Mouse (Mus musculus) heart, embryonic 16.5 days (tissue): ENCODE results near the gene Phldb2. TPM values are rescaled to one million over a fixed set of nuclear protein-coding genes. Genes with fewer than 3 reads are reported as not detected.
A peak's percentile ranks its signal among the peaks of the same experiment; 100 is the strongest.

ENCODE experiments used
- ATAC-seq: fragments of 200-750 bp; cut with Nextera tagmentation; replicated peaks from 2 replicates; pipeline ENCODE4 v1.8.0; 2017; ENCODE audit warnings: moderate number of reproducible peaks; ENCODE audit not compliant: insufficient read depth, low FRiP score; ENCODE audit errors: extremely low read depth
- H3K27ac ChIP-seq: fragments of 300-500 bp; sonication (generic); 2 replicates; pipeline ENCODE4 v1.5.1; 2014; ENCODE audit warnings: mild to moderate bottlenecking, low read length, control low read depth, moderate library complexity
- H3K27me3 ChIP-seq: fragments of 300-500 bp; sonication (generic); 2 replicates; pipeline ENCODE4 v1.6.1; 2014; ENCODE audit warnings: low read length, mixed read lengths; ENCODE audit not compliant: control insufficient read depth, insufficient read depth
- H3K36me3 ChIP-seq: fragments of 300-500 bp; sonication (generic); 2 replicates; pipeline ENCODE4 v1.6.1; 2014; ENCODE audit not compliant: control insufficient read depth, insufficient read depth
- H3K4me1 ChIP-seq: fragments of 300-500 bp; sonication (generic); 2 replicates; pipeline ENCODE4 v1.6.1; 2014; ENCODE audit warnings: low read length, mixed read lengths; ENCODE audit not compliant: control insufficient read depth, insufficient read depth
- H3K4me2 ChIP-seq: fragments of 300-500 bp; sonication (generic); 2 replicates; pipeline ENCODE4 v1.6.1; 2014; ENCODE audit warnings: low read depth, mild to moderate bottlenecking, control low read depth, low read length
- H3K4me3 ChIP-seq: fragments of 300-500 bp; sonication (generic); 2 replicates; pipeline ENCODE4 v1.5.1; 2014; ENCODE audit warnings: mild to moderate bottlenecking, control low read depth, low read length
- H3K9ac ChIP-seq: fragments of 300-500 bp; sonication (generic); 2 replicates; pipeline ENCODE4 v1.6.1; 2014; ENCODE audit warnings: low read length, control low read depth
- H3K9me3 ChIP-seq: fragments of 300-500 bp; sonication (generic); replicated peaks from 2 replicates; pipeline ENCODE4 v1.6.1; 2016; ENCODE audit warnings: low read length; ENCODE audit not compliant: control insufficient read depth
- WGBS: fragments of 180-500 bp; shearing (Covaris S2); extraction: QIAGEN DNeasy Blood & Tissue Kit; methylation state at CpG from one replicate; pipeline ENCODE4 v1.1.7; 2014; 5-methylcytosine and 5-hydroxymethylcytosine counted together
- polyA plus RNA-seq: library from polyadenylated mRNA; unstranded; fragments of >200 nt; fragmentation: Nextera tagmentation; extraction: Ambion mirVana; gene quantifications from 2 replicates; pipeline ENCODE4 v1.2.1, GENCODE M21; 2015

The Phldb2 gene
- polyA plus RNA-seq, 1 experiment from 2014 or later, result 38.3 TPM

DNA sequence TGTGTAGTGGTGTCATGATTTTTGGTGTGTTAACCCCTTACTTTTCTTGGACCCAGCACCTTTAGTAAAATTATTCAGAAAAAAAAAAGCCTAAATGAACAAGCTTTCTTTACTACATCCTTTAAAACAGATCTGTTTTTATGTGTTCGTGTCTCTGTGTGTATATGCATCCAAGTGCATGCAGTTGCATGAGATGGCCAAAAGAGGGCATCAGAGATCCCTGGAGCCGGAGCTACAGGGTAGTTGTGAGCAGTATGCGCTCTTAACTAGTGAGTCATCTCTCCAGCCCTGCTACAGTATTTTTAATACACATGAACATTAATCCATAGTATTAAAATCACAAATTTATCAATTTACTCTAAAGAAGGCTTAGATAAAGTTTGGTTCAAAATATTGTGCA lies 14.0 kb downstream of the Phldb2 start:
- H3K4me1 ChIP-seq, result peaks cover 2% of the 10 kb centered on the region; the same call in 1 of the 2 replicates
- H3K4me2 ChIP-seq, result no peak overlapping the region
- no peak overlapping the region for H3K4me3 ChIP-seq
- ATAC-seq, result no peak
- no peak overlapping the region for H3K27ac ChIP-seq
- no peaks in the 10 kb centered on the region for H3K9me3 ChIP-seq
- H3K9ac ChIP-seq, result no peak overlapping the region
- H3K27me3 ChIP-seq, result no peaks in the 10 kb centered on the region
- WGBS, result 88% methylated on average over 3 of the region's 3 CpGs
- H3K36me3 ChIP-seq, result no peaks in the 10 kb centered on the region

DNA sequence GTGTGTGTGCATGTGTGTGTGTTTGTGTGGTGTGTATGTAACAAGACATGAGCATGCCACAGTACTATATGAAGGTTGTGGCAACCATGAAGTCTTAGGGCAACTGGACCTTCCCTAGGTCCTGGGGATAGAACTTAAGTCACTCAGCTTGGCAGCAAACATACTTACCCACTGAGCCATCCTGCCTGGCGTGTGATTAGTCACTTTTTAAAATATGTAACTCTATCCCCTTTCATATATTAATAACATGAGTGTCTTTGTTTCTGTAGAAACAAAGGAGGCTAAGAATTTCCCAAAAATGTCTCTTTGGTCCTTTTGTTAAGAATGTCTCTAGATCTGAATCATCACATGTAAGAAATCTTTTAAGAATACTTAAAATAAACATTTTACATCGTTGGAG lies 16.0 kb downstream of the Phldb2 start:
- no peak overlapping the region for H3K27ac ChIP-seq
- no peaks in the 10 kb centered on the region for H3K36me3 ChIP-seq
- no peak overlapping the region for H3K4me3 ChIP-seq
- no peak overlapping the region for H3K9ac ChIP-seq
- no peaks in the 10 kb centered on the region for H3K27me3 ChIP-seq
- 55% methylated on average over 2 of the region's 2 CpGs for WGBS
- H3K4me1 ChIP-seq, result peaks cover 2% of the 10 kb centered on the region; the same call in 1 of the 2 replicates
- no peak for ATAC-seq
- H3K4me2 ChIP-seq, result no peak overlapping the region
- H3K9me3 ChIP-seq, result no peaks in the 10 kb centered on the region

DNA sequence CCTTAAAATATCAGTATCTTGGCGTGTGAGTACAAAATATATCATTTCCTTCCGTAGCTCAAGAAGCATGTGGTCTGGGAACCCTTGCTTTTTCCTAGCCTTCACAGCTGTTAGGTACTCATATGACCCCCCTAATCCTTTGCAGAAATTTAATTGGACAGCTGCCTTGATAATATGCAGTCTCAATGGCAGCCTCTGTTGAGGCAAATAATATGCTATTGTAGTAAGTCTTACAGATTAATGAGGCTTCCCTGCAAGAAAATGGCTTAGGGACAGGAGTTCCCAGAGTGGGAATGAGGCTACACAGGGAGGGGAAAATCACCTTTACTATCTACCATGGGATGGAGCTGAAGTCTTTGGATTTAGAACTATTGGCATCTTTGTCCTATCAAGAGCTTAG lies 16.9 kb downstream of the Phldb2 start:
- Histone ChIP-seq H3K27ac (peak overlapping the region; percentile 51), H3K9me3 (no peaks in the 10 kb centered on the region), H3K36me3 (no peaks in the 10 kb centered on the region), H3K9ac (no peak overlapping the region), H3K4me1 (no peaks in the 10 kb centered on the region), H3K4me3 (no peak overlapping the region), H3K27me3 (no peaks in the 10 kb centered on the region), H3K4me2 (no peak overlapping the region)
- whole genome bisulfite sequencing, result 70% methylated on average over 2 of the region's 2 CpGs
- peak; percentile 45 for ATAC-seq

DNA sequence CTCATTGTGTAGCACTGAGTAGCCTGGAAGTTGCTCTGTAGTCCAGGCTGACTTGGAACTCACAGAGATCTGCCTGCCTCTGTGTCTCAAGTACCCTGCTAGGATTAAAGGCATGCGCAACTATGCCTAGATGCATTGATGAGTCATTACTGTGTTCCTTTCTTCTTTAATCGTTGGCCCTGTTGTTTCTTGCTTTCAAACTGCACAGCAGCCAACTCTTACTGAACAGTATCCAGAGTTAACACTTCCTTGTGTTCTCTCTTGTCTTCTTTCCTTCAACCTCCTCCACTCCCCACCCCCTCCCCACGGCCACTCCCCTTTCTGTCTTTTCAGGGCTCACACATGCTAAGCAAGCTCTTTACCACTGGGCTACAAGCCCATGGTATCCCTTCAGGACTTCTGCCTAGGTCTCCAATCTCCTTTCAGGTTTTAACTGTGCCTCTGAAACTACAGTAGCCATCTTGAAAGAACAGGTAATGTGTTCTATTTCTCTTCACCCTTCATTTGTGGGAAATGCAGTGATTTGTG lies 17.4 kb downstream of the Phldb2 start:
- ATAC-seq, result peak; percentile 65
- Histone ChIP-seq H3K9ac (no peak overlapping the region), H3K9me3 (no peaks in the 10 kb centered on the region), H3K4me2 (no peak overlapping the region), H3K36me3 (no peaks in the 10 kb centered on the region), H3K27ac (peak overlapping the region; percentile 51), H3K27me3 (no peaks in the 10 kb centered on the region), H3K4me1 (no peaks in the 10 kb centered on the region), H3K4me3 (no peak overlapping the region)
- WGBS, result 62% methylated on average over 3 of the region's 3 CpGs

DNA sequence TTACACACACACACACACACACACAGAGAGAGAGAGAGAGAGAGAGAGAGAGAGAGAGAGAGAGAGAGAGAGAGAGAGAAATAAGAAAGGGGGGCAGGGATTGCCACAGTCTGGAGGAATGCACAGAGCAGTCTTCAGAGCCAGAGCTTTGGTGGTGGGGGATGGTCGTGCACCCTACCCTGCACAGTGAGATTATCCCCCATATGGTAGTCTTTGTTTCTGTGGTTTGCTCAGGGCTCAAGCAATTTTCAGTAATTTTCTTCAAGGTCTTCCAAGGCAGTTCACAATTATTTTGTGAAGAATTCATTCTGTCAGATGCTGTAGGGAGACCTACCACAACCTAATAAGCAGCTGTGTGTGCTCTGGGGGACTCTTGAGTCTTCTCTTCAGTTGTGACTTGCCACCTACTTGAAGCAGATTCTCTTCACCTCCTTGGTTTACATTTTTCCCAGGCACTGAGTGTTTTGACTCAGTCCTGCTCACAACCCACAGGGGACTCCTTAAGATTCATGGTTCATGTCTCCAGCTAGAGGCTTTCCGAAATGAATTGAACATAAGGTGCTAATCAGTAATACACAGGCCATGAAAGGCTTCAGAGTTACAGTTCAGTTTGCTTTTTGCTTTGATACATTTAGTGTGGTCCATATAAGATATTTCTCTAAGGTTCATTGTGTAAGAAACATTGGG lies 18.5 kb downstream of the Phldb2 start:
- no peaks in the 10 kb centered on the region for H3K9me3 ChIP-seq
- ATAC-seq, result no peak
- no peak overlapping the region for H3K4me2 ChIP-seq
- no peak overlapping the region for H3K9ac ChIP-seq
- no peaks in the 10 kb centered on the region for H3K36me3 ChIP-seq
- no peak overlapping the region for H3K27ac ChIP-seq
- H3K27me3 ChIP-seq, result no peaks in the 10 kb centered on the region
- H3K4me1 ChIP-seq, result no peaks in the 10 kb centered on the region
- 44% methylated on average over 2 of the region's 2 CpGs for WGBS
- H3K4me3 ChIP-seq, result no peak overlapping the region

DNA sequence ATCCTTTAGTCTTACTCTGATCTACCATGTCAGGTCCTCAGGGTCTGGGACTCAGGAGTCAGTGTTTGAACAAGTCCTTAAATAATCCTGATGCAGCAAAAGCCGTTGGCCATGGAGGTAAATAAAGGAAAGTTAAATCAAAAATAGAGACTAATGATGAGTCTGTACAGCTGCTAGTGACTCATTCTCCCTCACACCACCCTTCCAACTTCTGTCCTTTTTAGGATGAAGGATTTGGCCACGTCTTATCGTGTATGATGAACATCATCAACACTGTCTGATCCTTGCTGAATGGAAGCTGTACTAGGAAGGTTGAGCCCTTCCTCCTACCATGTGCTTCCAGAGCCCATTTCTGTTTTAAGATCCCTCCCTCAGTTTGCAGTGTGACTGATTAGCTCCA lies 23.1 kb downstream of the Phldb2 start:
- no peak for ATAC-seq
- Histone ChIP-seq H3K9me3 (no peaks in the 10 kb centered on the region), H3K27ac (no peak overlapping the region), H3K4me3 (no peak overlapping the region), H3K4me1 (peaks cover 4% of the 10 kb centered on the region; the same call in 1 of the 2 replicates), H3K9ac (no peak overlapping the region), H3K4me2 (no peak overlapping the region), H3K36me3 (no peaks in the 10 kb centered on the region), H3K27me3 (no peaks in the 10 kb centered on the region)
- 68% methylated on average over 3 of the region's 3 CpGs for WGBS

DNA sequence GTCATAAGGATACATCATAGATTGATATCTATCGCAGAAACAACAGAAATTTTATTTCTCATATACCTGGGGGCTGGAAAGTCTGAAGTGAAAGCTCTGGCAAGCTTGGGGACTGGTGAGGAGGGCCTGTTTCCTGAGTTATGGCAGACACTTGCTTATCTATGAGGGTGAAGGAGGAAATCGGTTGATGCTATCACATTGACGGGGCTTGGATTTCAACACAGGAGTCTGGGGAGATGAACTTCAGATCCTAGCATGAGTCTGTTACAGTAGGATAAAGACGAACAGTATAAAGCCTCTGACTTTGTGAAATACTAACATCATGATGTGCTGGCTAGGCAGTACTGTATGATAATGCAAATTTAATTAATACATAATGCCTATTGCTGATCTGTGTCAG lies 25.3 kb downstream of the Phldb2 start:
- H3K4me3 ChIP-seq, result no peak overlapping the region
- 42% methylated on average over 4 of the region's 4 CpGs for WGBS
- H3K9ac ChIP-seq, result no peak overlapping the region
- ATAC-seq, result no peak
- no peak overlapping the region for H3K4me2 ChIP-seq
- no peaks in the 10 kb centered on the region for H3K9me3 ChIP-seq
- H3K27me3 ChIP-seq, result no peaks in the 10 kb centered on the region
- H3K4me1 ChIP-seq, result peaks cover 9% of the 10 kb centered on the region
- no peaks in the 10 kb centered on the region for H3K36me3 ChIP-seq
- no peak overlapping the region for H3K27ac ChIP-seq

DNA sequence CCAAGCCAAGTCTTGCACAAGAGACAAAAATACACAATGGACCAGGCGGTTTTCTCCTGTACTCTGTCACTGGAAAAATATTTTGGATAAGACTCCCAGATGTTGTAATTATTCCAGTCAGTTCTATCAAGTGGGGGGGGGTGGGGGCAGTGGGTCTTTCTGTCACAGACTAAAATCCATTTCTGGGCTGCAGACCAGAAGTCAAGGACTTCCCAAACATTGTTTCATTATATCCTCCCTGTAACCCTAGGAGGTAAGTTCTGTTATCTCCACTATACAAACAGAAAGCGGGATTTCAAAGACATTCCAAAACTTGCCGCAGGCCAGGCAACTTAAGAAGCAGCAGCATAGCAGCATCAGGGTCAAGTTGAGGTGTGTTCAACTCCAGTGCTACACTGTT lies 25.8 kb downstream of the Phldb2 start:
- Histone ChIP-seq H3K4me2 (no peak overlapping the region), H3K9me3 (no peaks in the 10 kb centered on the region), H3K4me3 (no peak overlapping the region), H3K36me3 (no peaks in the 10 kb centered on the region), H3K27ac (no peak overlapping the region), H3K27me3 (no peaks in the 10 kb centered on the region), H3K4me1 (peaks cover 9% of the 10 kb centered on the region), H3K9ac (no peak overlapping the region)
- 11% methylated on average over 3 of the region's 3 CpGs for WGBS
- ATAC-seq, result no peak

DNA sequence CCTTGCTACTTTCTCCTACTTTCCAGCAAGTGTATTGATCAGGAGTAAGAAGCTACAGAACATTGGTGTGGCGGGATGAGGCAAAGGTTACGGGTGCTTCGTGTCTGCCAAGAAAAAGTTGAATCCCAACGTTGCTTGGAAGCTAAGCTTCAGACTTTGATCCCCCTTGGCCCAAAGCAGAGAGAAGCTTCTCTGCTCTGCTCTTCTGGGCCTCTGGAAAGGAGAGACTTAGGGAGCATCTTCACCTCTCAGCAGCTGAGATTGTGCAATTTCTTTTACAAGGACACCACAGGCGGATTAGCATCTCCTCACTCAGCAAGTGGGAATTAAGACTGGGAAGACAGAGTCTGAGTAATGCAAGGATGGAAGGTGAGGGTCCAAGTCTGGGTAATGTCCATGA lies 26.5 kb downstream of the Phldb2 start:
- Histone ChIP-seq H3K9me3 (no peaks in the 10 kb centered on the region), H3K4me2 (no peak overlapping the region), H3K9ac (no peak overlapping the region), H3K4me1 (peaks cover 9% of the 10 kb centered on the region), H3K36me3 (no peaks in the 10 kb centered on the region), H3K27ac (no peak overlapping the region), H3K4me3 (no peak overlapping the region), H3K27me3 (no peaks in the 10 kb centered on the region)
- WGBS, result 86% methylated on average over 5 of the region's 5 CpGs
- ATAC-seq, result no peak
